Mouse (Mus musculus): ENCODE data around the gene Dsp.

Dsp gene

GRCm38 (mm10) chr13:38151069-38151588, at the start of gene Dsp:
Dsp (plus strand) TSS chr13:38151294.
- DNase-seq (ENCODE audit: low spot score in 2 of 2), result peak; percentile 56 to 69

GRCm38 (mm10) chr13:38103406-38103805, 47.7 kb upstream of the Dsp start:
- DNase-seq (ENCODE audit: low spot score in 2 of 2), result no peak

- DNase-seq (ENCODE audit: low spot score in 2 of 2), result no peak
Observed at GRCm38 (mm10) chr13:38104501-38104900, 46.6 kb upstream of the Dsp start.

- no peak for DNase-seq (ENCODE audit: low spot score in 2 of 2)
Observed at GRCm38 (mm10) chr13:38109081-38109480, 42.0 kb upstream of the Dsp start.

GRCm38 (mm10) chr13:38122321-38122720, 28.8 kb upstream of the Dsp start:
- DNase-seq (ENCODE audit: low spot score in 2 of 2), result no peak

- DNase-seq (ENCODE audit: low spot score in 2 of 2), result peak in 1 of 2 experiments; percentile 21
Observed at GRCm38 (mm10) chr13:38123666-38124065, 27.4 kb upstream of the Dsp start.

- DNase-seq (ENCODE audit: low spot score in 2 of 2), result no peak
Observed at GRCm38 (mm10) chr13:38127683-38128082, 23.4 kb upstream of the Dsp start.

GRCm38 (mm10) chr13:38128246-38128645, 22.8 kb upstream of the Dsp start:
- DNase-seq (ENCODE audit: low spot score in 2 of 2), result no peak

GRCm38 (mm10) chr13:38129492-38129891, 21.6 kb upstream of the Dsp start:
- DNase-seq (ENCODE audit: low spot score in 2 of 2), result no peak

GRCm38 (mm10) chr13:38130116-38130515, 21.0 kb upstream of the Dsp start:
- DNase-seq (ENCODE audit: low spot score in 2 of 2), result no peak

- no peak for DNase-seq (ENCODE audit: low spot score in 2 of 2)
Observed at GRCm38 (mm10) chr13:38133016-38133528, 18.0 kb upstream of the Dsp start.

GRCm38 (mm10) chr13:38140521-38140920, 10.6 kb upstream of the Dsp start:
- DNase-seq (ENCODE audit: low spot score in 2 of 2), result no peak

- DNase-seq (ENCODE audit: low spot score in 2 of 2), result peak in 1 of 2 experiments; percentile 25
Observed at GRCm38 (mm10) chr13:38144962-38145713, 6.0 kb upstream of the Dsp start.

GRCm38 (mm10) chr13:38148348-38148747, 2.7 kb upstream of the Dsp start:
- no peak for DNase-seq (ENCODE audit: low spot score in 2 of 2)

GRCm38 (mm10) chr13:38151671-38152428, 756 bp downstream of the Dsp start:
- peak in 1 of 2 experiments; percentile 62 for DNase-seq (ENCODE audit: low spot score in 2 of 2)

- peak in 1 of 2 experiments; percentile 28 for DNase-seq (ENCODE audit: low spot score in 2 of 2)
Observed at GRCm38 (mm10) chr13:38152429-38153035, 1.4 kb downstream of the Dsp start.

- no peak for DNase-seq (ENCODE audit: low spot score in 2 of 2)
Observed at GRCm38 (mm10) chr13:38155523-38155922, 4.4 kb downstream of the Dsp start.

- DNase-seq (ENCODE audit: low spot score in 2 of 2), result no peak
Observed at GRCm38 (mm10) chr13:38157635-38158034, 6.5 kb downstream of the Dsp start.

GRCm38 (mm10) chr13:38162002-38162401, 10.9 kb downstream of the Dsp start:
- no peak for DNase-seq (ENCODE audit: low spot score in 2 of 2)

GRCm38 (mm10) chr13:38162668-38163067, 11.6 kb downstream of the Dsp start:
- peak in 1 of 2 experiments; percentile 60 for DNase-seq (ENCODE audit: low spot score in 2 of 2)

GRCm38 (mm10) chr13:38164932-38165331, 13.8 kb downstream of the Dsp start:
- DNase-seq (ENCODE audit: low spot score in 2 of 2), result no peak

- DNase-seq (ENCODE audit: low spot score in 2 of 2), result no peak
Observed at GRCm38 (mm10) chr13:38167056-38167455, 16.0 kb downstream of the Dsp start.

All from urinary bladder, postnatal 4 days (tissue).